Mouse (Mus musculus): ENCODE data around the gene Cnn2.

- TF ChIP-seq POLR2A (IDR thresholded peaks at IDR 0.05; ENCODE audit: insufficient read length, low read depth): no peak
- TF ChIP-seq E2F4 (IDR thresholded peaks at IDR 0.05; ENCODE audit: insufficient read depth): no peak
These were observed 40.1 kb downstream of the Cnn2 start for GRCm38 (mm10) chr10:80028521-80028846.

All from myocyte (in vitro differentiated cells).